Mouse (Mus musculus) midbrain, embryonic 14.5 days (tissue): ENCODE results near the gene Snrpd3. TPM values are rescaled to one million over a fixed set of nuclear protein-coding genes. Genes with fewer than 3 reads are reported as not detected.
"Not testable (repeated sequence)": the region's sequence is repeated elsewhere in the genome, so short reads cannot be mapped to it uniquely, and the experiment has no call there.

Source experiments
- ATAC-seq: fragments of 200-750 bp; cut with Nextera tagmentation; 2 replicates; pipeline ENCODE4 v1.8.0; 2017; ENCODE audit warnings: moderate number of reproducible peaks, moderate library complexity; ENCODE audit not compliant: low FRiP score, low TSS enrichment
- DNase-seq: peaks from one replicate; pipeline ENCODE4 v3.0.0-alpha.2; 2015
- H3K27ac ChIP-seq: fragments of 300-500 bp; sonication (generic); replicated peaks from 2 replicates; pipeline ENCODE4 v1.5.1; 2014; ENCODE audit warnings: mild to moderate bottlenecking, low read depth, low read length, moderate library complexity
- H3K27me3 ChIP-seq: fragments of 300-500 bp; sonication (generic); 2 replicates; pipeline ENCODE4 v1.6.1; 2014; ENCODE audit warnings: low read length, control low read depth, mixed read lengths; ENCODE audit not compliant: control insufficient read depth, insufficient read depth
- H3K36me3 ChIP-seq: fragments of 300-500 bp; sonication (generic); 2 replicates; pipeline ENCODE4 v1.6.1; 2014; ENCODE audit warnings: low read length, control low read depth; ENCODE audit not compliant: control insufficient read depth, insufficient read depth
- H3K4me1 ChIP-seq: fragments of 300-500 bp; sonication (generic); 2 replicates; pipeline ENCODE4 v1.6.1; 2014; ENCODE audit warnings: mild to moderate bottlenecking, antibody characterized with exemption, low read length, control low read depth; ENCODE audit not compliant: control insufficient read depth, insufficient read depth
- H3K4me2 ChIP-seq: fragments of 300-500 bp; sonication (generic); 2 replicates; pipeline ENCODE4 v1.6.1; 2014; ENCODE audit warnings: mild to moderate bottlenecking, low read length, moderate library complexity
- H3K4me3 ChIP-seq: fragments of 300-500 bp; sonication (generic); replicated peaks from 2 replicates; pipeline ENCODE4 v1.5.1; 2014; ENCODE audit warnings: low read depth, low read length
- H3K9ac ChIP-seq: fragments of 300-500 bp; sonication (generic); replicated peaks from 2 replicates; pipeline ENCODE4 v1.6.1; 2014; ENCODE audit warnings: mild to moderate bottlenecking, low read length, moderate library complexity
- H3K9me3 ChIP-seq: fragments of 300-500 bp; sonication (generic); 2 replicates; pipeline ENCODE4 v1.6.1; 2016; ENCODE audit warnings: low read length, control low read depth, mixed read lengths; ENCODE audit not compliant: control insufficient read depth
- WGBS: fragments of 180-500 bp; shearing (Covaris S2); extraction: QIAGEN DNeasy Blood & Tissue Kit; methylation state at CpG from one replicate; pipeline ENCODE4 v1.1.7; 2014; 5-methylcytosine and 5-hydroxymethylcytosine counted together
- polyA plus RNA-seq: library from polyadenylated mRNA; unstranded; fragments of >200 nt; fragmentation: Nextera tagmentation; extraction: Ambion mirVana; gene quantifications from 2 replicates; pipeline ENCODE4 v1.2.1, GENCODE M21; 2014

The Snrpd3 gene
- polyA plus RNA-seq, 1 experiment from 2014 or later: 126 TPM

DNA sequence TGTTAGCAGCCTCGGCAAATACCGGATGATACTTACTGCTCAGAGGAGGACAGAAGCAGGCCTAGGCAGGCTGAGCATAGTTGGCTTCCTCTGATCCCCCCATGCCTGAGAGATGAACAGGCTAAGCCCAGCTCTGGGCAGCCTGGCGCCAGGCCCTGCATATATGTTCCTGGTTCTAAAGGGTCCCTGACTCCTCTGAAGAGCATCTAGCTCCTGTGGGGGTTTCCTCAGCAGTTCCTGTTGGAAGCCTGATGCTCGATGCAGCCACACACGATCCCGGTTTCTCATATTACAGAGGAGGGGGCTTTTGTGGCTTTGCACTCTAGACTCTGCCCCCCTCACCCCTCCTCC lies 43.2 kb downstream of the Snrpd3 start:
- WGBS: 10% methylated on average over 6 of the region's 6 CpGs
- peak overlapping the region; percentile 68 for H3K4me3 ChIP-seq
- peaks cover 38% of the 10 kb centered on the region for H3K4me1 ChIP-seq
- ATAC-seq: peak; percentile 14; the same call in 1 of the 2 replicates
- H3K36me3 ChIP-seq: peaks cover 11% of the 10 kb centered on the region
- H3K27ac ChIP-seq: peak overlapping the region; percentile 96
- H3K4me2 ChIP-seq: peak overlapping the region; percentile 91
- no peaks in the 10 kb centered on the region for H3K27me3 ChIP-seq
- no peaks in the 10 kb centered on the region for H3K9me3 ChIP-seq
- DNase-seq: peak; percentile 60
- H3K9ac ChIP-seq: peak overlapping the region; percentile 95

DNA sequence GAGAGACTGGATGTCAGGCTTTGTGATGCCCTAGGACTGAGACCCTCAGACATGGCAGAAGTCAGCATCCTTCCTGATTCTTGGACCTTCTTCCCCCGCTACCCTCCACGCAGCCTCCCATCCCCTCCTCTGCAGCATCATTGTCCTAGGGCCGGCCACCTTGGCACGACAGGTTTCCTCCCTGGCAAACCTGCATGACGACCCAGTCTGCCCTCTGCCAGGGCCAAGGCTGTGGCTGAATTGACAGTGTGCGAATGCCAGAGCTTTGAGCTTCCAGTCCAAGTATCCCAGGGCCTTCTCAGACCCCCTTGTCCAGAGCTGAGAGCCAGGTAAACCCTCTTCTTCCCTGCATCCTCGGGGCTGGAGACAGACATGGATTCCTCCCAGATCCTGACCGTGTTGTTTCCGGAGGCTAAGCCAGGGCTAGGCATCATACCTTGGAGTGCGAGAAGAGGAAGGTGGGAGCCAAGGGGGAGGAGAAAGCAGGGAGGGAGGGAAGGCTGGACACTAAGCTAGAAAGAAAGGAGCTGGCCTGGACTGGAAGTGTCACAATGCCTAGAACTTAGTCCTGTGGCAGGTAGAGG lies 43.8 kb downstream of the Snrpd3 start, which contains the start of gene Ggt1:
TSS of gene Ggt1 (plus strand) at position 534 of the 584 bp plus-strand sequence.
- H3K4me3 ChIP-seq: peak within 1 kb of the TSS; percentile 68
- H3K4me1 ChIP-seq: peaks cover 33% of the 10 kb centered on the region
- ATAC-seq (no peak), DNase-seq (no peak)
- no peaks in the 10 kb centered on the region for H3K9me3 ChIP-seq
- peak within 1 kb of the TSS; percentile 95 for H3K9ac ChIP-seq
- WGBS: 46% methylated on average over 10 of the region's 10 CpGs
- peaks cover 5% of the 10 kb centered on the region for H3K36me3 ChIP-seq
- H3K27me3 ChIP-seq: no peaks in the 10 kb centered on the region
- H3K4me2 ChIP-seq: peak within 1 kb of the TSS; percentile 91
- peak within 1 kb of the TSS; percentile 96 for H3K27ac ChIP-seq

DNA sequence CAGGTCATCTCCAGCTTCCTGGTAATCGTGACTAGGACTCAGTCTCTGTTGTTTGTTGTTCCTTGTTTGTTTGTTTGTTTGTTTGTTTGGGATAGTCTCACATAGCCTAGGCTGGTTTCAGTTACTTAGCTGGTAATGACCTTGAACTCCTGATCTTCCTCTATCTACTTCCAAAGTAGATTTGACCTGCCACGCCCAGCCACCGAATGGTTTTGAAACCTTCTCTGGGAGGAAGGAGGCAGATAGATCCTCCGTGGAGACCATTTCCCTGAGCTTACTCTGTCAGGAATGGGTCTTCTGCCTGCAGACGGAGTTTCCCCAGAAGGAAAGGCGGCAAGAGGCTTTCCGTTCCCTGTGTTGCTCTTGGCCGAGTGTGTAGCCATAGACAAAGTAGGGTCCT lies 45.2 kb downstream of the Snrpd3 start:
- DNase-seq: no peak

DNA sequence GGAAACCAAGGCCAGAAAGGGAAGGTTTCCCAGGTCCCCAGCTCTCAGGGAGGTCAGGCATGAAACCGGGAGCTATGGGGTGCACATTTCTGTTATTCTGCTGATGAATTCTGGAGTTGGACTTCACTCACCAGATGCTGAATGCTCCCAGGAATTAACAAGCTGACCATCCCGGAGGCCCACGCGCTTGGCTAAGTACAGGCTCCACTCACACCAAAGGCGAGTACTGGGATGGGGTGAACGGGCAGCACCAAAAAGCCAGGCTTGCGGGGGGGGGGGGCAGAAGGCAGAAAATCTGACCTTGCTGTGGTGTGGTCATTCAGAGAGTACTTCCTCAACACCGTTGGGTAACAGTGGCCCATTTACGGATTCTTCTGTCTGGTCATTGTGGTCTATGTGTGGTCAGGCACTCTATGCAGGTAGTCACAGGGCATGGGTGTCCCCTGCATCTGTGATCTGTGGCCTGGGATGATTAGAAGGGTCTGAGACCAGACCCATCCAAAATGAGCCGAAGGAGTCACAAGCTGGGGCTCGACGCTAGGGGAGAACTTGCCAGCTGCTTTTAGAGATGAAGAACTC lies 47.4 kb downstream of the Snrpd3 start:
- DNase-seq: no peak
- Histone ChIP-seq H3K36me3 (no peaks in the 10 kb centered on the region), H3K9me3 (no peaks in the 10 kb centered on the region), H3K4me1 (peaks cover 11% of the 10 kb centered on the region), H3K4me3 (no peak overlapping the region), H3K27me3 (peaks cover 4% of the 10 kb centered on the region; the same call in 1 of the 2 replicates), H3K27ac (no peak overlapping the region), H3K4me2 (no peak overlapping the region), H3K9ac (no peak overlapping the region)
- ATAC-seq: no peak
- WGBS: 83% methylated on average over 12 of the region's 12 CpGs

More for the DNA sequence above, 45.2 kb downstream of the Snrpd3 start:
- H3K9ac ChIP-seq: no peak overlapping the region
- H3K4me1 ChIP-seq: peaks cover 19% of the 10 kb centered on the region
- H3K36me3 ChIP-seq: no peaks in the 10 kb centered on the region
- H3K27ac ChIP-seq: no peak overlapping the region
- no peaks in the 10 kb centered on the region for H3K9me3 ChIP-seq
- no peaks in the 10 kb centered on the region for H3K27me3 ChIP-seq
- H3K4me2 ChIP-seq: no peak overlapping the region
- no peak for ATAC-seq
- 85% methylated on average over 8 of the region's 8 CpGs for WGBS
- no peak overlapping the region for H3K4me3 ChIP-seq

DNA sequence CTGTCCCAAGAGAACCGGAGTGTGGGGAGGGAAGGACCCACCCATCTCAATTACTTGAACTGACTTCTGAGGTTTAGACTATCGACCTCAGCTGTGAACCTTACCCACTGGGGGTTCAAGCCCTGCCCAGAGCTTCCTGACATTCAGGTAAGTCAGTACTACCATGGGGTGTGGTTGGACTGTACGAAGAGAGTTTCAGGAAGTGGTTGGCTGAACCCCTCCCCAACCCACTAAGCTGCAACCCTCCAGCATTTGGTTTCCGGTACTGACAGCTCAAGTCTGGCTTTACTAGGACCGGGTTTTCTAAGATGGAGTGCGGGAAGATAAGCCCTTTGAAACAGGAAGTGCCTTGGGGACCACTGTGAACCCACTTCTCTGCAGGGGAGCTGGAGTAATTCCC lies 48.1 kb downstream of the Snrpd3 start:
- Histone ChIP-seq H3K4me1 (peaks cover 7% of the 10 kb centered on the region), H3K9me3 (no peaks in the 10 kb centered on the region), H3K36me3 (no peaks in the 10 kb centered on the region), H3K4me3 (no peak overlapping the region), H3K27me3 (peaks cover 4% of the 10 kb centered on the region; the same call in 1 of the 2 replicates), H3K27ac (no peak overlapping the region), H3K4me2 (no peak overlapping the region), H3K9ac (no peak overlapping the region)
- DNase-seq (no peak), ATAC-seq (no peak)
- 77% methylated on average over 6 of the region's 6 CpGs for WGBS

DNA sequence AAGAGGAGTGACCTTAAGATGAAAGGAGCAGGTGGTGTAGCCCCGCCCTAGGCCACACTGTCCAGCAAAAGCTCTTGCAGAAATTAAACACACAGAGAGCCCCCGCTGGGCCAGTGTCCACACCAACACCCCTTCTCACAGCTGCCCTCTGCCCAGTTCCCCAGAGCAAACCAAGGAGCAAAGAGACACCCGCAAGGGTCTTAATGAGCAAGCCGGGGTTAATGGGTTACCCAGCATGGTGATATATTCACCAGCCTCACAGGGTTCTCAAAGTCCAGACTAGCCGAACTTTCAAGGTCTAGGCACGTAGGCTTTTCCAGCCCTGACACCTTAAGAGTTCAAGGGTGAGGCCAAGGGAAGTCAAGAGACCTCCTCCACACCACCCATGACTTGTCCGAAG lies 48.6 kb downstream of the Snrpd3 start:
- Histone ChIP-seq H3K36me3 (no peaks in the 10 kb centered on the region), H3K4me2 (no peak overlapping the region), H3K4me3 (no peak overlapping the region), H3K9ac (no peak overlapping the region), H3K4me1 (peaks cover 3% of the 10 kb centered on the region), H3K27me3 (peaks cover 4% of the 10 kb centered on the region; the same call in 1 of the 2 replicates), H3K9me3 (no peaks in the 10 kb centered on the region), H3K27ac (no peak overlapping the region)
- 88% methylated on average over 7 of the region's 7 CpGs for WGBS
- ATAC-seq (no peak), DNase-seq (no peak)

DNA sequence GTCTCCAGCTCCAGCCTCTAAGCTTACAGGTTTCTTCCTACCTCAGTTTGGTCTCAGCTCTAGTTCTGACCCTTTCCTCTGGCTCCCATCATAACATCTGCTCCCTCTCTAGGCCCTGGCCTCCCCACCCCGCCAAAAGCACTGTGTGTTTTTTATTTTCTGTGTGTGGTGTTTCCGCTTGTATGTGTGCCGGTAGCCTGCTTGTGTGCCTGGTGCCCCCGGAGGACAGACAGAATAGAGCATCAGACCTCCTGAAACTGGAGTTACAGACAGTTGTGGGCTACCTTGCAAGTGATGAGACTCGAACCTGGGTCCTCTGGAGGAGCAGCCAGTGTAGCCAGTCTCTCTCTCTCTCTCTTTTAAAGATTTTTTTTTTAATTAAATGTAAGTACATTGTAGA lies 49.0 kb downstream of the Snrpd3 start:
- no peak for ATAC-seq
- 85% methylated on average over 5 of the region's 5 CpGs for WGBS

DNA sequence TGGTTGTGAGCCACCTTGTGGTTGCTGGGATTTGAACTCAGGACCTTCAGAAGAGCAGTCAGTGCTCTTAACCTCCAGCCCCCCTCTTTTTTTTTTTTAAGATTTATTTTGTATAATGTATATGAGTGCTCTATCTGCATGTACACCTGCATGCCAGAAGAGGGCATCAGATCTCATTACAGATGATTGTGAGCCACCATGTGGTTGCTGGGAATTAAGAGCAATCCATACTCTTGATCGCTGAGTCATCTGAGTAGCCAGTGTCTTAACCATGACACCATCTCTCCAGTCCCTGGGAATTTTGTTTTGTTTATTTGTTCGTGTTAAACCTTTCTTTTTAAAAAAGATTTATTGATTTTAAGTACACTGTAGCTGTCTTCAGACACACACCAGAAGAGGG lies 49.4 kb downstream of the Snrpd3 start:
- H3K27ac ChIP-seq, H3K4me1 ChIP-seq, H3K4me2 ChIP-seq, ATAC-seq, H3K9me3 ChIP-seq, H3K4me3 ChIP-seq, DNase-seq, H3K27me3 ChIP-seq, H3K36me3 ChIP-seq, H3K9ac ChIP-seq: not testable (repeated sequence)
- whole genome bisulfite sequencing: 81% methylated on average over 2 of the region's 2 CpGs

More for the DNA sequence above, 49.0 kb downstream of the Snrpd3 start:
- no peak overlapping the region for H3K9ac ChIP-seq
- no peaks in the 10 kb centered on the region for H3K36me3 ChIP-seq
- H3K9me3 ChIP-seq: no peaks in the 10 kb centered on the region
- no peak for DNase-seq
- no peak overlapping the region for H3K4me2 ChIP-seq
- no peak overlapping the region for H3K4me3 ChIP-seq
- no peak overlapping the region for H3K27ac ChIP-seq
- H3K27me3 ChIP-seq: peaks cover 4% of the 10 kb centered on the region; the same call in 1 of the 2 replicates
- H3K4me1 ChIP-seq: no peaks in the 10 kb centered on the region

DNA sequence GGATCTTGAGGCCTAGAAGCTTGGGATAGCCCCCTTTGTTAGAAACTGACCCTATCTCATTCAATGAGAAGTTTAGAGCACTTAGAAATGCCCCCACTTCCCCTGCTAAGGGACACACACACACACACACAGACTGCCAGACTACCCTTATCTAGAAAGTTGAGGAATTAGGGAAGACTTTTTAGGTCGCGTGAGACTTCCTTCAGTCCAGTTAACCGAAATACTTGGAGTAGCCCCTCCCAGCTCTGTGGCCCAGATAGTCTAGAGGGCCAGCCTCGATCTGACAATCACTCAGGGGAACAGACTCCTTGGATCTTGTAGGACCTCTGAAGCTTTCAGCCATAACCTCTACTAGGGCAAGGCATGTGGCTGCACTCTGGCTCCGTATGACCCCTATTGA lies 50.7 kb downstream of the Snrpd3 start:
- ATAC-seq (no peak), DNase-seq (no peak)
- no peak overlapping the region for H3K9ac ChIP-seq
- H3K27me3 ChIP-seq: peaks cover 4% of the 10 kb centered on the region; the same call in 1 of the 2 replicates
- no peaks in the 10 kb centered on the region for H3K36me3 ChIP-seq
- no peak overlapping the region for H3K4me2 ChIP-seq
- H3K27ac ChIP-seq: no peak overlapping the region
- H3K4me3 ChIP-seq: no peak overlapping the region
- no peaks in the 10 kb centered on the region for H3K4me1 ChIP-seq
- WGBS: 44% methylated on average over 5 of the region's 5 CpGs
- H3K9me3 ChIP-seq: no peaks in the 10 kb centered on the region
